ENCODE assay signal across 32 mouse cellular contexts in genomic region chr7:139727072-139727471, GRCm38 (mm10). TPM values are rescaled to one million over a fixed set of nuclear protein-coding genes. Genes with fewer than 3 reads are reported as not detected.
"Had no signal": no experiment of that assay in that cellular context is flagged by ENCODE, and none has a peak within 500 bp of the region (broad histone marks: within the 10 kb centered on the region; RNA-seq: fewer than 3 reads in every experiment).

No protein-coding gene starts in this region.

- H3K4me3 ChIP-seq: left cerebral cortex, adult 2 months; limb, embryonic 10.5 days; limb, embryonic 12.5 days; limb, embryonic 13.5 days; limb, embryonic 15.5 days; liver, embryonic 12.5 days; liver, embryonic 13.5 days; liver, embryonic 15.5 days; lung, embryonic 15.5 days; megakaryocyte, embryonic 14.5 days; midbrain, embryonic 10.5 days; midbrain, embryonic 12.5 days; midbrain, embryonic 13.5 days; midbrain, embryonic 15.5 days; myocyte had no signal

- DNase-seq: liver; liver, embryonic 13.5 days; liver, postnatal 0 days; lung, adult 18-20 months; lung, embryonic 14.5 days; lung, postnatal 10 days; lung, postnatal 14 days; lung, postnatal 36 days; lung, postnatal 4 days; midbrain, embryonic 14.5 days had no signal

- H3K4me1 ChIP-seq: limb, embryonic 12.5 days; limb, embryonic 13.5 days; liver, embryonic 12.5 days; liver, embryonic 13.5 days; liver, embryonic 15.5 days had no signal

RNA-seq across cellular contexts. Expression of gene Cfap46, which starts 43.5 kb away (rescaled TPM):
- total RNA-seq: megakaryocyte progenitor cell, adult 5-6 weeks; megakaryocyte, adult 5-6 weeks; megakaryocyte-erythroid progenitor cell, adult 5-6 weeks; monocyte, adult 5-6 weeks had no signal
- polyA plus RNA-seq: liver, embryonic 11.5 days; liver, embryonic 12.5 days; liver, embryonic 13.5 days; liver, embryonic 14.5 days; liver, embryonic 15.5 days; liver, embryonic 16.5 days; liver, postnatal 0 days; macrophage had no signal
